Mouse (Mus musculus) neutrophil, adult 5-6 weeks (primary cell): Measurements from ENCODE around the gene Alox8. TPM values are rescaled to one million over a fixed set of nuclear protein-coding genes. Genes with fewer than 3 reads are reported as not detected.

Source experiments
- total RNA-seq: library from RNA; stranded (forward); fragments of 200-1000 nt; gene quantifications from 2 replicates; pipeline ENCODE4 v1.2.3, GENCODE M21; 2017

Gene Alox8
- total RNA-seq, 1 experiment from 2014 or later, result not detected

Other genes with a start within 250 kb of the Alox8 start
- gene Arhgef15, start 240.4 kb downstream of the Alox8 start, total RNA-seq, result not detected in 2 replicates
- gene Slc25a35, start 229.7 kb downstream of the Alox8 start, total RNA-seq, result 1.7 and 4.7 TPM in 2 replicates
- gene Rangrf, start 222.7 kb downstream of the Alox8 start, total RNA-seq, result 2.1 and 2.4 TPM in 2 replicates
- 11.9 and 16.4 TPM in 2 replicates for gene Pfas, start 189.4 kb downstream of the Alox8 start, total RNA-seq
- 35.7 and 42.2 TPM in 2 replicates for gene Ctc1, start 181.9 kb downstream of the Alox8 start, total RNA-seq
- 4.3 and 5.5 TPM in 2 replicates for gene Aurkb, start 152.2 kb downstream of the Alox8 start, total RNA-seq
- 28.4 TPM in 2 replicates for gene Borcs6, start 138.1 kb downstream of the Alox8 start, total RNA-seq
- 1.2 and 1.6 TPM in 2 replicates for gene Tmem107, start 127.0 kb downstream of the Alox8 start, total RNA-seq
- gene Vamp2, start 109.4 kb downstream of the Alox8 start, total RNA-seq, result 108 and 111 TPM in 2 replicates
- 28.9 and 36.1 TPM in 2 replicates for gene Per1, start 102.6 kb downstream of the Alox8 start, total RNA-seq
- 0.23 TPM in 1 of 2 replicates, not detected in the other for gene Hes7, start 77.4 kb downstream of the Alox8 start, total RNA-seq
- gene 9130213A22Rik, start 75.3 kb downstream of the Alox8 start, total RNA-seq, result 0.23 and 0.74 TPM in 2 replicates
- 0.25 TPM in 1 of 2 replicates, not detected in the other for gene Aloxe3, start 71.9 kb downstream of the Alox8 start, total RNA-seq
- gene Alox12b, start 40.9 kb downstream of the Alox8 start, total RNA-seq, result not detected in 2 replicates
- not detected in 2 replicates for gene Gucy2e, start 39.2 kb upstream of the Alox8 start, total RNA-seq
- 20.9 and 27.7 TPM in 2 replicates for gene Cntrob, start 125.9 kb upstream of the Alox8 start, total RNA-seq
- gene Trappc1, start 126.1 kb upstream of the Alox8 start, total RNA-seq, result 34.7 and 38.6 TPM in 2 replicates
- gene Kcnab3, start 128.4 kb upstream of the Alox8 start, total RNA-seq, result 0.47 and 0.86 TPM in 2 replicates
- 0.93 and 2.6 TPM in 2 replicates for gene Rnf227, start 142.6 kb upstream of the Alox8 start, total RNA-seq
- gene Chd3, start 171.6 kb upstream of the Alox8 start, total RNA-seq, result 152 and 159 TPM in 2 replicates
- 34.1 and 39.9 TPM in 2 replicates for gene Naa38, start 197.6 kb upstream of the Alox8 start, total RNA-seq
- gene Cyb5d1, start 197.8 kb upstream of the Alox8 start, total RNA-seq, result 53.2 and 64.2 TPM in 2 replicates
- 2.7 and 3.3 TPM in 2 replicates for gene Tmem88, start 200.4 kb upstream of the Alox8 start, total RNA-seq
- gene Kdm6b, start 215.8 kb upstream of the Alox8 start, total RNA-seq, result 18.4 and 23.8 TPM in 2 replicates